Mouse (Mus musculus): ENCODE data around the gene Casz1.

Casz1 gene

GRCm38 (mm10) chr4:148803031-148803430 lies 1.2 kb upstream of the Casz1 start:
- no peak for DNase-seq (ENCODE audit: low read depth)

- no peak for DNase-seq (ENCODE audit: low read depth)
Measured at GRCm38 (mm10) chr4:148803636-148804035, 593 bp upstream of the Casz1 start.

GRCm38 (mm10) chr4:148804780-148805160 lies 541 bp downstream of the Casz1 start:
- no peak for DNase-seq (ENCODE audit: low read depth)

- no peak for DNase-seq (ENCODE audit: low read depth)
Measured at GRCm38 (mm10) chr4:148805161-148805810, 1.1 kb downstream of the Casz1 start.

GRCm38 (mm10) chr4:148805811-148806747 lies 1.9 kb downstream of the Casz1 start:
- no peak for DNase-seq (ENCODE audit: low read depth)

GRCm38 (mm10) chr4:148806836-148807235 lies 2.6 kb downstream of the Casz1 start:
- no peak for DNase-seq (ENCODE audit: low read depth)

- DNase-seq (ENCODE audit: low read depth): no peak
Measured at GRCm38 (mm10) chr4:148807397-148807796, 3.2 kb downstream of the Casz1 start.

GRCm38 (mm10) chr4:148808839-148809238 lies 4.6 kb downstream of the Casz1 start:
- DNase-seq (ENCODE audit: low read depth): no peak

GRCm38 (mm10) chr4:148810706-148811105 lies 6.5 kb downstream of the Casz1 start:
- no peak for DNase-seq (ENCODE audit: low read depth)

- no peak for DNase-seq (ENCODE audit: low read depth)
Measured at GRCm38 (mm10) chr4:148811940-148812339, 7.7 kb downstream of the Casz1 start.

- no peak for DNase-seq (ENCODE audit: low read depth)
Measured at GRCm38 (mm10) chr4:148813247-148813646, 9.0 kb downstream of the Casz1 start.

GRCm38 (mm10) chr4:148816556-148816955 lies 12.3 kb downstream of the Casz1 start:
- DNase-seq (ENCODE audit: low read depth): no peak

- DNase-seq (ENCODE audit: low read depth): no peak
Measured at GRCm38 (mm10) chr4:148818161-148818560, 13.9 kb downstream of the Casz1 start.

- DNase-seq (ENCODE audit: low read depth): no peak
Measured at GRCm38 (mm10) chr4:148820171-148820570, 15.9 kb downstream of the Casz1 start.

GRCm38 (mm10) chr4:148823281-148823680 lies 19.1 kb downstream of the Casz1 start:
- DNase-seq (ENCODE audit: low read depth): no peak

GRCm38 (mm10) chr4:148830350-148830749 lies 26.1 kb downstream of the Casz1 start:
- peak; percentile 55 for DNase-seq (ENCODE audit: low read depth)

GRCm38 (mm10) chr4:148833245-148833990 lies 29.2 kb downstream of the Casz1 start:
- no peak for DNase-seq (ENCODE audit: low read depth)

- DNase-seq (ENCODE audit: low read depth): no peak
Measured at GRCm38 (mm10) chr4:148836391-148836790, 32.2 kb downstream of the Casz1 start.

- DNase-seq (ENCODE audit: low read depth): no peak
Measured at GRCm38 (mm10) chr4:148837046-148837445, 32.8 kb downstream of the Casz1 start.

- no peak for DNase-seq (ENCODE audit: low read depth)
Measured at GRCm38 (mm10) chr4:148837644-148838043, 33.4 kb downstream of the Casz1 start.

GRCm38 (mm10) chr4:148842302-148842701 lies 38.1 kb downstream of the Casz1 start:
- DNase-seq (ENCODE audit: low read depth): no peak

GRCm38 (mm10) chr4:148844921-148845320 lies 40.7 kb downstream of the Casz1 start:
- DNase-seq (ENCODE audit: low read depth): no peak

- no peak for DNase-seq (ENCODE audit: low read depth)
Measured at GRCm38 (mm10) chr4:148846203-148846602, 42.0 kb downstream of the Casz1 start.
